Mouse (Mus musculus) thymus, adult 18-20 months (tissue): ENCODE results near the gene Ephx3.
"Not testable (repeated sequence)": the region's sequence is repeated elsewhere in the genome, so short reads cannot be mapped to it uniquely, and the experiment has no call there.

ENCODE experiments used
- DNase-seq, 2 experiments: peaks; one replicate each; pipeline ENCODE4 v3.0.0; 2022; ENCODE audit warnings: mixed read lengths in 2 of 2

The Ephx3 gene

DNA sequence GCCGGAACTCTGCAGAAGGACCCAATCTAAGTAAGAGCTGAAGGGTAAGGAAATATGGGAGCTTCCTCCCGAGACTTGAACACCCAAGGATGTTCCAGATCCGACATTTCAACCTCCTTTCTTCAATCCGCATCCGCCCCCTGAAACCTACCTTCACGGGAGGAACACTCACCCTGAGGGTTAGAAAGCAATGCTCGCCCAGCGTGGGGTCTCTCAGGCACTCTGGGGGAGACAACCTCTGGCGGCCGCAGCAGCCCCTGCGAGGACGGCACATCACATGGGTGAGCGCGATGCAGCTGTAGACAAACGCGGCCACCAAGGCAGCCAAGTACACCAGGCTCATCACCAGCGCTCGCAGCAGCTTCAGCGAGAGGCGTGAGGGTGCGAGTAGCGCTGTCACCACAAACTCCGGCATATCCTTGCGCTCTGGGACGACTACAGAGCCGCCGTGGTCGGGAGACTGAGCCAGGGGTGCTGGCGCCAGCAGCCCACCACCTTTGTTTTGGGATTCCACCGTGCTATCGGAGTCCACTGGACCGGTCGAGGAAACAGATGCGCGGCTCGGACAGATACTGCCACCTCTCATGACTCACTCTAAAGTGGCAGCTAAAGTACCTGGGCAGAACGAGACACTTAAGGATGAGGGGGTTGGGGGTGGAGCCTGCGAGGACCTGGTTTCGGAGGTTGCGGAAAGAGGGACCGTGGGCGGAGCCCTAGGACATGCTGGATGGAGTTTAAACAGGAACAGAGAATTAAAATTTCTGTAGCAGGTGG is at the start of gene Ephx3:
Gene Ephx3 (minus strand): TSS at position 687 of the 774 bp plus-strand sequence.
- DNase-seq, result no peak

DNA sequence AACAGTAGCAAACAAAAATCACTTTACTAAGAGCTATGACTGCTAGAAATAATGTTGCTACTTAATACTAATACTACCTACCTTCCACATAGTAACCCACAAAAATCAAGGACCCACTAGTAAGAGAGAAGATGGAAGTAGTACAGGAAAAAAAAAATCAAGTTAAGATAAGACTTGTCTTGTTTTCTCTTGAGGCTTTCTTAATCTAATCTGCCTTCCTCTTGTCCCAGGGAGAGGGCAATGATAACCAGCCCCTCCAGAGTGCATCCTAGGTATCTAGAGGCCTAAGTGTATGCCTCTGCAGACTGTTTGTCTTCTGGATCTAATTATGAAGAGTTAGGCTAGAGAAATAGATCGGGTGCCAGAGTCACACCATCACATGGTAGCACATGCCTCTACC is 49.2 kb upstream of the Ephx3 start:
- DNase-seq, result no peak

DNA sequence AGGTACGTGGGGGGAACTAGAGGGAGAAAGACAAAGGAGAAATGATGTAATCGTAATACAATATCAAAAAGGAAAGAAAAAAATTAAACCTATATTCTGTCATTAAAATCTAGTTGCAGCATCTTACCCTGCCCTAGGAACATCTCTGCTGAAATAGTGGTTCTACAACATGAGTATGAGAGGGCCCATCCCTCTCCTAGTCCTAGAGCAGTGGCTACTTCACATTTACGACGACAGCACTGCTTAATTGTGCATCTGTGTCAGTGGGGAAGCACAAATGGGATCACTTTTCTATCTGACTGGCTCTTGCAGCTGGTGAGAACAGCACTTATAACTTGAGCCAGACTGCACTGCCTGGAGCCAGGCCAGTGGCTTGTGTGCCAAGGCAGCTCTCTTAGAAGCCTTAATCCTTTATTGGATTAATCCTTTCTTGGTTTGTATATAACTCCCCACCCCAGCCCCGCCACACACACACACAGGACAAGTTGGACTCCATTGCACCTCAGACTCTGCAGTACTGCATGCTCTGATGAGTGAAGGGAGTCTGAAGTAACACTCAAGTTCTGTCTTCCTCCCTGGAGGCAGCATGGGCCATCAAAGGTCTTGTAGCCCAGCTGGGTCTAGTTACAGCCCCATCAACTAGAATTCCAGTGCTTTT is 46.3 kb upstream of the Ephx3 start:
- no peak for DNase-seq

GRCm38 (mm10) chr17:32233174-32233573 is 43.8 kb upstream of the Ephx3 start:
- no peak for DNase-seq

GRCm38 (mm10) chr17:32229256-32229655 is 39.9 kb upstream of the Ephx3 start:
- DNase-seq, result no peak

- DNase-seq, result no peak
Observed at GRCm38 (mm10) chr17:32220873-32221272, 31.5 kb upstream of the Ephx3 start.

- not testable (repeated sequence) for DNase-seq
Observed at GRCm38 (mm10) chr17:32215587-32215986, 26.2 kb upstream of the Ephx3 start.

- DNase-seq, result not testable (repeated sequence)
Observed at GRCm38 (mm10) chr17:32211554-32211953, 22.2 kb upstream of the Ephx3 start.

- peak in 1 of 2 experiments; percentile 27 for DNase-seq
Observed at GRCm38 (mm10) chr17:32209752-32210151, 20.4 kb upstream of the Ephx3 start.

DNA sequence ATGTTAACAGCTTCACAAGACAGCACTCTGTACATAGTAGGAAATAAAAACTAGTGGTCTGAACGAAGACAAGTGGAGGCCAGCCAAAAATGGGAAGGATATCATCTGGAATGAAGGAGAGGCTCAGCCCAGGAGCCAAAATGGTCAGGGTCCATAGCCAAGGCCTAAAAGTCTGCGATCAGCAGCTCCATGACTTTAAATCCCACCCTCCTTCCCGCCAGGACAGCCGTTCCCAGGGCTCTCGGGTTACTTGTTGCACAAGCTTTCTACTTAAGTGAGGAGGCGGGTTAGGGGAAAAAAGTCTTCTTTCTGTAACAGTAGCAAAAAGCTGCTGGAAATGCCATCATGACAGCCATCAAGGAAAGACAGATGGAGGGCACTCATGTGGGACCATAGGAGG is 19.8 kb upstream of the Ephx3 start:
- DNase-seq, result no peak

DNA sequence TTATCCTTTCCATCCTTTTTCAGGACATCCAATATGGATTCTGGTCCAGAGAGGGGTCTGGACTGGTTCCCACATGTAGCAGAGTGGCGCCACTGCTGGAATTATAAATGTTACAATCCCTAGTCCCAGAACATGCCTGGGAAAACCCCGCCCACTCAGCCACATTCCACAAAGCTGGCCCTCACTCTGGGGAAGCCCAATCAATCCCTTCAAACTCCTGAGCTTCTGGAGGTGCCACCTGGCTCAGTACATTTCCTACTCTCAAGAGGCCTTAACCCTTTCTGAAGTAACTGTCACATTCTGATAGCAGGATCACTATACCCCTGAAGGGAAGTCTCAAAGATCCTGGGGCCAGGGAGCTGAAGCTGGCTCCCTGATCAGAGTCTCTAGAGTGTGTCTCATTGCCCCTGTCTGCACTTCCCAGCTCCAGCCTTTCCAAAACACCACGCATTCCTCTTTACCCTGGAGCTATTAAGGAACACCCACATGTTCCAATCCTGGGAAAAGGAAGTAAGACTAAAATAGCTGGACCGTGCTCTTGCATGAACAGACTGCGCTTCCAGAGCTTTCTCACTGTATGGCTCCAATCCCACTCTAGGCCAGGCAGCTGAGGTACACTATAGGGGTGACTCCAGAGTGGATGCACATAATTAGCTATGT is 18.4 kb upstream of the Ephx3 start:
- no peak for DNase-seq

- DNase-seq, result no peak
Observed at GRCm38 (mm10) chr17:32205345-32205744, 16.0 kb upstream of the Ephx3 start.

DNA sequence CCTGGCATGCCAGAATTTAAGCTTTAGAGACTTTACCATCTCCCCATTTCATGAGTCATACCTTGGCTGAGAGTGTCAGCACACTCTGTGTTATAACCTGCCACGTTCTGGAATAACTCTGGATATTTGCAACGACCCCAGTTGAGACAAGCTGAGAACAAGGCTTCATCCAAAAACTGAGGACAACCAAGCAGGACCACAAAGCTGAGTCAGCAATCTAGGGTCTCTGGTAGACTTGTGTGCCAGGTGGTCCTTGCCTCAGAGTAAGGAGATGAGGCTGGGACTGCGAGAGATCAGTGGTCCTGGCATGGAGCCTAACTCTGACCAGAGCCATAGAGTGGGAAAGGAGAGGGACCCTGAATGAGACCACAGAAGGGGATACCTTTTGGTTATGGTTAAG is 13.6 kb upstream of the Ephx3 start:
- no peak for DNase-seq

DNA sequence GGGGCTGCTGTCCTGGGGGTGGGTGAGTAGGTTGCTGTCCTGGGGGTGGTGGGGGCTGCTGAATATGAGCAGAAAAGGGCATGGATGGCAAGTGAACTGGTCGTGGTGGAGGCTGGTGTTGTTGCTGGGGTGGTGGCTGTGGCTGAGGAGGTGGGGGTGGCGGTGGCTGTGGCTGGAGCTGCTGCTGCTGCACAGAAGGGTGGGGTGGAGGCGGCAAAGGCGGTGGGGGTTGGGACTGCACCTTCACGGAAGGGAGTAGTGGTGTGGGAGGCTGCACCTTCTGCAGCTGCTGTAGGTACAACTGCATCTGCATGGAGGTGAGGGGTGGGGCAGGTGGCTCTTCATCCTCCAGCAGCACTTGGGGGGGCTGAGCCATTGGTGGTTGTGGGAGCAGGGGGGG is 11.7 kb upstream of the Ephx3 start:
- peak; percentile 35 to 38 for DNase-seq

DNA sequence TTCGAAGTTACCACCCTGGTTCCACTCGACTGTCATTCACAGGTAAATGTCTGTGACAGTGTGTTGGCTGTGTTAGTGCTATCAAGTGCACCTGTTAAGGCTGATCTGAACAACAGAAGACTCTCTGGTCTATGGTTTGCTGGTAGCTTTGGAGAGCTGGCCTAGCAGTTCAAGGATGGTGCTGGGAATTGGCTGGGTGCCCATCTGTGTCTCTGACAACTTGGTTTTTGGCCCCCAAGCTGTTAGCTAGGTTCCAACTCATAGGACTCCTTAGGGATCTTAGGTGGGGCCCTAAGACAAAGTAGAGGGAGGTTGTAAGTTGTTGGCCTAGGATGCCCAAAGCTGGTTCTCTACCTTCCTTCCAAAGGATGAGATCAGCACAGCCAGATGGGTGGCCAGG is 10.4 kb upstream of the Ephx3 start:
- no peak for DNase-seq

DNA sequence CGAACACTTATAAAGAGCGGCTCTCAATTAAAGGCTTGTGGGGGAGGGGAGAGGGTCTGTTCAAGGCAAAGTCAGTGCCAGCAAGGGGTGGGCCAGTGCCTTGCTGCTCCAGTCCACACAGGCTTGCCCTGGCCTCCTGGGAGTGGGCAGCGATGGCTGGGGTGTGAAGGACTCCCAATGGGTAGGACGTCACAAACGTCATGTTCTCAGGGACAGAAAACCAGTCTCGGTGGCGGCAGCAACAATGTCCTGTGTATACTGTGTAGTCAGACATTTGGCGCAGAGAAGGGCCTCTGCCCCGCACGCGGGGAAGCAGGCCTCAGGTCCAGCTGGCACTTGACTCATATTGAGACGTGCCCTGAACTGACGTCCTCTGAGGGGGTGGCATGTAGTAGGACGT is 7.8 kb upstream of the Ephx3 start:
- DNase-seq, result no peak

GRCm38 (mm10) chr17:32195725-32196124 is 6.4 kb upstream of the Ephx3 start:
- no peak for DNase-seq

DNA sequence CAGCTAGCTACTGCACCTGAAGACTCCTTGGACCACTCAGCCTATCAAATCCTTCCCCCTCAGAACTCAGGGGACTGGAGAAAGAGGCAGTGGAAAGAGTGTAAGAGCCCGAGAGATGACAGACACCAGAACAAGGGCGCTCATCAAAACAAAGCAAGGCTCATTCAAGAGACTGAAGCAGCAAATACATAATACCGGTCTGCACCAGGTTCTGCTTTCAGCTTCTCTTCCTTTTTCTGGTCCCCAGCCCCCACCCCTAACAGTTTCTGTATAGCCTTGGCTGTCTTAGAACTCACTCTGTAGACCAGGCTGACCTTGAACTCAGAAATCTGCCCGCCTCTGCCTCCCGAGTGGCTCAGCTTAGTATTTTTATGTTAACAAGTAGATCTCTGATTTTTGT is 3.7 kb upstream of the Ephx3 start:
- DNase-seq, result no peak

GRCm38 (mm10) chr17:32189850-32190249 is 501 bp upstream of the Ephx3 start:
- no peak for DNase-seq

DNA sequence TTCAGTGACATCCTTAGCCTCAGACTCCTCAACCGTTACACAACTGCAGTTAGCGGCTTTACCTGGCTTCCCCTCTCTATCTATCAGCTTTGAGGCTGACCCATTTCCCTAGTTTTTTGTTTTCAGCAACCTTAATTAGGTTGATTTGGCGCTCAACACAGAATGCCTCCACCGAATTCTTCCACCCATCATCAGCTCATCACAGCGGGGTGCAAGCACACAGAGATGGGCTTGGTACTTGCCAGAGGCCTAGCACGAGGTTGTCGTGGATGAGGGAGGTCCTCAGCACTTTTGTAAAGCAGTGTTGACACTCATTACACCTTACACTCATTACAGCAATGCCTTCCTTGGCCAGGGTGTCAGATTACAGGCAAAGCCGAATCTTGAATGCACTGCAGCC is 6.3 kb downstream of the Ephx3 start:
- no peak for DNase-seq

- no peak for DNase-seq
Observed at GRCm38 (mm10) chr17:32179621-32180491, 9.5 kb downstream of the Ephx3 start.

GRCm38 (mm10) chr17:32176919-32177318 is 12.4 kb downstream of the Ephx3 start:
- DNase-seq, result no peak

DNA sequence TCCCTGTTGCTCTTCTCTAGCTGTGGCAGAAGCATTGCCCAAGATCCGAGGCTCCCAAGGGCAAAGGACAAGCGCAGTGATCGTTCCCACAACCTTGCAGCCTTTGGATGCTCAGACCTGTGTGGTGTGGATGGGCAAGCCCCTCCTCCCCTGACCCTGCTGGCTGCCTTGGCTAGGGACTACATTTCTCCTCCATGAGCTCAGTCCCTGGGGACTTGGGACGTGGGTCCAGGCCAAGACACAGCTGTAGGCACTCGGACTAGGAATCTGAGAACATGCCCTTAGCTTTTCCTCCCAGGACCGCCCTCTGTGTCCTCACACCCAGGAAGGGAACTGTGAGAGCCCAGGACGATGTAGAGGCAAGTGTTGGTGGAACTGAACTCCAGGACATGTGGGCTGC is 16.2 kb downstream of the Ephx3 start:
- DNase-seq, result no peak
